Mouse (Mus musculus) spleen, adult 2 months (tissue): Measurements from ENCODE around the gene Grb14.

ENCODE experiments used
- CTCF ChIP-seq: fragments of 200-500 bp; IDR thresholded peaks from 2 replicates; pipeline ENCODE4 v1.5.1; 2011; ENCODE audit warnings: mild to moderate bottlenecking, inconsistent platforms; ENCODE audit not compliant: insufficient read depth, insufficient read length, insufficient replicate concordance; ENCODE audit errors: extremely low read depth
- POLR2A ChIP-seq: fragments of 200-500 bp; IDR thresholded peaks from 2 replicates; pipeline ENCODE4 v1.6.1; 2011; ENCODE audit warnings: low read depth, low read length, inconsistent platforms

- TF ChIP-seq CTCF: no peak
- no peak for TF ChIP-seq POLR2A
Measured at GRCm38 (mm10) chr2:64966893-64967444, 57.8 kb downstream of the Grb14 start.
